Mouse (Mus musculus) erythroblast, embryonic 14.5 days (primary cell): Measurements from ENCODE around the gene Golt1a.

Experiments
- GATA1 ChIP-seq: IDR thresholded peaks from 2 replicates; pipeline ENCODE4 v1.6.1; 2012; ENCODE audit warnings: low read length, inconsistent platforms, mixed read lengths
- TAL1 ChIP-seq: IDR thresholded peaks from 3 replicates; pipeline ENCODE4 v1.6.1; 2012; ENCODE audit warnings: low read length, inconsistent platforms, mixed read lengths

GRCm38 (mm10) chr1:133316577-133316976 lies 7.0 kb downstream of the Golt1a start:
- TF ChIP-seq GATA1: no peak
- TF ChIP-seq TAL1: no peak
